Mouse (Mus musculus): ENCODE measurements around the gene Nek6. TPM values are rescaled to one million over a fixed set of nuclear protein-coding genes. Genes with fewer than 3 reads are reported as not detected.

The Nek6 gene
- polyA plus RNA-seq, 1 experiment = 4.4 TPM

DNA sequence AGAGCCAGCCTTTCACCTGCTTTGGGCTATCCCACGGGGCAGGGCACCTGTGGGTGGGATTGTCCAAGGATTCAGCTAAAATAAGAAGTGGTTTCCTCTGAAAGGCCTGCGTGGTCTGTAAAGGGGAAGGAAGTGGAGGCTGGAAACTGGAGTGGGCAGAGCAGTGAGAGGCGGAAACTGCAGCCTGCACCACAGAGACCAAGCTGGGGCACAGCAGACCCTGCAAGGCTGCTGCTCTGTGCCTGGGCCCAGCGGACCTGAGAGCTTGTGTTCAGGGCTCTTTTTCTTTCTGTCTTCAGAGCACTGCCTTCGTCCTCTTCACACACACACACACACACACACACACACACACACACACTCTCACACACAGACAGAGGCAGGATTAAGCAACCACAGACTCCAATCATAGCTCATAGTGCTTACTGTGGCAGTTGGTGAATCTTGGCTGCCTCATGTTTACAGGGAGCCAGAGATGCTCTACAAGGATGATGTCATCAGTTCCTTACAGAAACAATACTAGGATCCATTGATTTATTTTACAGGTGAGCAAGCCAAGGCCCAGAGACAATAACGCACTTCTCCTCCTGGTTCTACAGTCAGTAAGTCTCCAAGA, 30.2 kb upstream of the Nek6 start:
- Histone ChIP-seq H3K4me3 (replicated peaks) (peak overlapping the region; percentile 60), H3K4me1 (peaks cover 77% of the 10 kb centered on the region), H3K9me3 (0 out of 2 replicates have a peak, but pooled peaks cover 3% of the 10 kb centered on the region), H3K27me3 (replicated peaks) (no peaks in the 10 kb centered on the region), H3K36me3 (replicated peaks; ENCODE audit: low read length) (no peaks in the 10 kb centered on the region)
- no peak for TF ChIP-seq FLI1 (IDR thresholded peaks at IDR 0.05; ENCODE audit: low read length)
- TF ChIP-seq GATA1 (IDR thresholded peaks at IDR 0.05; ENCODE audit: borderline replicate concordance, low read length) = no peak

GRCm38 (mm10) chr2:38482122-38482521, 29.3 kb upstream of the Nek6 start:
- no peaks in the 10 kb centered on the region for H3K36me3 ChIP-seq (replicated peaks; ENCODE audit: low read length)
- no peak overlapping the region for H3K4me3 ChIP-seq (replicated peaks)
- no peaks in the 10 kb centered on the region for H3K27me3 ChIP-seq (replicated peaks)
- TF ChIP-seq GATA1 (IDR thresholded peaks at IDR 0.05; ENCODE audit: borderline replicate concordance, low read length) = no peak
- no peak for TF ChIP-seq FLI1 (IDR thresholded peaks at IDR 0.05; ENCODE audit: low read length)
- H3K9me3 ChIP-seq = 0 out of 2 replicates have a peak, but pooled peaks cover 3% of the 10 kb centered on the region
- peaks cover 77% of the 10 kb centered on the region for H3K4me1 ChIP-seq

DNA sequence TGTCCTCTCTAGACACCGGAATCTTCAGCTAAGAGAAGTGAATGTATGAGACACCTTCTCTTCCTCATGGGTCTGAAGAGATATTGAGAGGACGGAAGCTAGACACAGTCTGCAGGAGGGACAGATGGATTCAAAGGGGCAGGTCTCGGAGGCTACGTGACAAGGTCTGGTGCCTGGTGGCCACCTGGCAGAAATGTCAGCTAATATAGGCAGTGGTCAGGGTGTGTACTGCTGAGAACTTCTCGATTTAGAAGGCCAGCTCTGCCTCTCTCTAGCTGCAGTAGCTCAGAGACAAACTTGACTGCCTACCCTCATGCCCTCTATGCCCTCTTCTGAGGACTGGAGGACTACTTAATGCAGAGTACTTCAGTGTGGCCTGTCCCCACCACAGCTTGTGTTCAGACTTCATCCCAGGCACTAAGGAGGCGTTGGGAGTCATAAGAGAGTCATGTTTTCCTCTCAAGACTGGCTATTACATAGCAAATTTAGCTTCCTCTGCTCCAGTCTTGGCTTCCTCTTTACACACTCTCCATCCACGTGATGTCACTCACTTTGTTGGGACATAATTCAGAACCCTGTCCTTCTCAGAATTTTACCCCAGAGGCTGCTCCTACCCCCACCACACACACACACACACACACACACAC, 28.3 kb upstream of the Nek6 start:
- H3K4me3 ChIP-seq (replicated peaks) = peak overlapping the region; percentile 77
- no peaks in the 10 kb centered on the region for H3K36me3 ChIP-seq (replicated peaks; ENCODE audit: low read length)
- TF ChIP-seq GATA1 (IDR thresholded peaks at IDR 0.05; ENCODE audit: borderline replicate concordance, low read length) = no peak
- TF ChIP-seq FLI1 (IDR thresholded peaks at IDR 0.05; ENCODE audit: low read length) = no peak
- peaks cover under 1% of the 10 kb centered on the region for H3K27me3 ChIP-seq (replicated peaks)
- H3K9me3 ChIP-seq = 0 out of 2 replicates have a peak, but pooled peaks cover 3% of the 10 kb centered on the region
- peaks cover 77% of the 10 kb centered on the region for H3K4me1 ChIP-seq

- H3K4me1 ChIP-seq = peaks cover 66% of the 10 kb centered on the region
- TF ChIP-seq GATA1 (IDR thresholded peaks at IDR 0.05; ENCODE audit: borderline replicate concordance, low read length) (no peak), FLI1 (IDR thresholded peaks at IDR 0.05; ENCODE audit: low read length) (no peak)
- H3K27me3 ChIP-seq (replicated peaks) = peaks cover 2% of the 10 kb centered on the region
- H3K9me3 ChIP-seq = 0 out of 2 replicates have a peak, but pooled peaks cover 3% of the 10 kb centered on the region
- no peaks in the 10 kb centered on the region for H3K36me3 ChIP-seq (replicated peaks; ENCODE audit: low read length)
- no peak overlapping the region for H3K4me3 ChIP-seq (replicated peaks)
Measured at GRCm38 (mm10) chr2:38484556-38484955, 26.9 kb upstream of the Nek6 start.

- peaks cover 4% of the 10 kb centered on the region for H3K27me3 ChIP-seq (replicated peaks)
- no peak for TF ChIP-seq FLI1 (IDR thresholded peaks at IDR 0.05; ENCODE audit: low read length)
- no peak for TF ChIP-seq GATA1 (IDR thresholded peaks at IDR 0.05; ENCODE audit: borderline replicate concordance, low read length)
- peaks cover 57% of the 10 kb centered on the region for H3K4me1 ChIP-seq
- no peak overlapping the region for H3K4me3 ChIP-seq (replicated peaks)
- H3K36me3 ChIP-seq (replicated peaks; ENCODE audit: low read length) = no peaks in the 10 kb centered on the region
- H3K9me3 ChIP-seq = 0 out of 2 replicates have a peak, but pooled peaks cover 3% of the 10 kb centered on the region
Measured at GRCm38 (mm10) chr2:38485409-38485808, 26.0 kb upstream of the Nek6 start.

GRCm38 (mm10) chr2:38485957-38486931, 25.2 kb upstream of the Nek6 start:
- Histone ChIP-seq H3K4me3 (replicated peaks) (no peak overlapping the region), H3K4me1 (peaks cover 49% of the 10 kb centered on the region), H3K9me3 (0 out of 2 replicates have a peak, but pooled peaks cover 3% of the 10 kb centered on the region), H3K36me3 (replicated peaks; ENCODE audit: low read length) (no peaks in the 10 kb centered on the region), H3K27me3 (replicated peaks) (peaks cover 4% of the 10 kb centered on the region)
- TF ChIP-seq FLI1 (IDR thresholded peaks at IDR 0.05; ENCODE audit: low read length) (no peak), GATA1 (IDR thresholded peaks at IDR 0.05; ENCODE audit: borderline replicate concordance, low read length) (no peak)

GRCm38 (mm10) chr2:38497594-38497993, 13.8 kb upstream of the Nek6 start:
- no peaks in the 10 kb centered on the region for H3K36me3 ChIP-seq (replicated peaks; ENCODE audit: low read length)
- H3K9me3 ChIP-seq = peaks cover 5% of the 10 kb centered on the region
- H3K4me3 ChIP-seq (replicated peaks) = no peak overlapping the region
- H3K4me1 ChIP-seq = no peaks in the 10 kb centered on the region
- H3K27me3 ChIP-seq (replicated peaks) = peaks cover 41% of the 10 kb centered on the region
- TF ChIP-seq GATA1 (IDR thresholded peaks at IDR 0.05; ENCODE audit: borderline replicate concordance, low read length) (no peak), FLI1 (IDR thresholded peaks at IDR 0.05; ENCODE audit: low read length) (no peak)

DNA sequence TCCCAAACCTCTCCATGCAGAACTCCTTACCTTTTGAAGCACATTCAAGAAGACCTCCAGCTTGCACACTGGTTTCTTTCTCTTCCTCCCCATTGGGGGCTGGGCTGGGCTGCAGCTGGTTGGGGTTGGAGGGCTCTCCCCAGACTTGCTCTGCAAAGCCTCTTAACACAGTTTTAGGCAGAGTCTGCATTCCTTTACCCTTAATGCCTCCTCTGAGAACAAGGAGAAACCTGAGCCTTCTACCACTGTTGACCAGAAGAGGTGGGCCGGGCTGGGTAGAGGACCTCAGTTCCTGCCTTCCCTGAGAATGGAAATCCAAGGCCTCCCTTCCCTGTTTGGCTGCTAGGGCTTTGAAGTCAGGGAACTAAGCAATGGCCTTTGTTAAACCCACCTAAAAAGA, 9.8 kb upstream of the Nek6 start:
- Histone ChIP-seq H3K4me3 (replicated peaks) (no peak overlapping the region), H3K4me1 (no peaks in the 10 kb centered on the region), H3K27me3 (replicated peaks) (peaks cover 73% of the 10 kb centered on the region), H3K9me3 (no peaks in the 10 kb centered on the region), H3K36me3 (replicated peaks; ENCODE audit: low read length) (no peaks in the 10 kb centered on the region)
- no peak for TF ChIP-seq GATA1 (IDR thresholded peaks at IDR 0.05; ENCODE audit: borderline replicate concordance, low read length)
- no peak for TF ChIP-seq FLI1 (IDR thresholded peaks at IDR 0.05; ENCODE audit: low read length)

DNA sequence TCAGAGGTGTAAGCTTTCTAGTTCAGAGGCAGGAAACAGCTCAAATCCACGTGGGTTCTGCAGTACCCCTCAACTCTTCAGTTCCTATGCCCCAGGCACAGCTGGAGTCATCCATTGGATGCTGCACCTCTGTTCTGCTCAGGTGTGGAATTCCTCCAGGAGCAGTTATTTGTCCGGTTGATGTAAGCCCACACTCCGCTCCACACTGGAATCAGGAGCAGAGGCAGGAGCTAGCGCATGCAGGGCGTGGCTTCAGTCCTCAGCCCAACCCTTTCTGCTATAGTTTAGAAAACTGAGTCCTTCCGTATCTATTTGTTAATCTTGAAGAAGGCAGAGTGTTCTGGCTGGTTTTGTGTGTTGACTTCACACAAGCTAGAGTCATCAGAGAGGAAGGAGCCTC, 9.3 kb upstream of the Nek6 start:
- no peaks in the 10 kb centered on the region for H3K36me3 ChIP-seq (replicated peaks; ENCODE audit: low read length)
- no peaks in the 10 kb centered on the region for H3K4me1 ChIP-seq
- no peak for TF ChIP-seq FLI1 (IDR thresholded peaks at IDR 0.05; ENCODE audit: low read length)
- no peak for TF ChIP-seq GATA1 (IDR thresholded peaks at IDR 0.05; ENCODE audit: borderline replicate concordance, low read length)
- peaks cover 76% of the 10 kb centered on the region for H3K27me3 ChIP-seq (replicated peaks)
- H3K9me3 ChIP-seq = no peaks in the 10 kb centered on the region
- H3K4me3 ChIP-seq (replicated peaks) = no peak overlapping the region

All from megakaryocyte, embryonic 14.5 days (primary cell).